Mouse (Mus musculus): ENCODE measurements around the gene Sdk2.

Sdk2 gene

GRCm38 (mm10) chr11:113990466-113990865 lies 76.4 kb downstream of the Sdk2 start:
- DNase-seq (ENCODE audit: low spot score), result no peak

GRCm38 (mm10) chr11:113990065-113990464 lies 76.8 kb downstream of the Sdk2 start:
- DNase-seq (ENCODE audit: low spot score), result no peak

- DNase-seq (ENCODE audit: low spot score), result no peak
Observed at GRCm38 (mm10) chr11:113985826-113986416, 80.9 kb downstream of the Sdk2 start.

- no peak for DNase-seq (ENCODE audit: low spot score)
Observed at GRCm38 (mm10) chr11:113981732-113982503, 84.9 kb downstream of the Sdk2 start.

GRCm38 (mm10) chr11:113981088-113981487 lies 85.8 kb downstream of the Sdk2 start:
- no peak for DNase-seq (ENCODE audit: low spot score)

GRCm38 (mm10) chr11:113978318-113978717 lies 88.5 kb downstream of the Sdk2 start:
- no peak for DNase-seq (ENCODE audit: low spot score)

- no peak for DNase-seq (ENCODE audit: low spot score)
Observed at GRCm38 (mm10) chr11:113975667-113975970, 91.2 kb downstream of the Sdk2 start.

GRCm38 (mm10) chr11:113974876-113975666 lies 91.8 kb downstream of the Sdk2 start:
- DNase-seq (ENCODE audit: low spot score), result no peak

- no peak for DNase-seq (ENCODE audit: low spot score)
Observed at GRCm38 (mm10) chr11:113972517-113972872, 94.4 kb downstream of the Sdk2 start.

- no peak for DNase-seq (ENCODE audit: low spot score)
Observed at GRCm38 (mm10) chr11:113971609-113972516, 95.0 kb downstream of the Sdk2 start.

- DNase-seq (ENCODE audit: low spot score), result no peak
Observed at GRCm38 (mm10) chr11:113970026-113970425, 96.8 kb downstream of the Sdk2 start.

- no peak for DNase-seq (ENCODE audit: low spot score)
Observed at GRCm38 (mm10) chr11:113965214-113965613, 101.6 kb downstream of the Sdk2 start.

GRCm38 (mm10) chr11:113962751-113963150 lies 104.1 kb downstream of the Sdk2 start:
- no peak for DNase-seq (ENCODE audit: low spot score)

GRCm38 (mm10) chr11:113951616-113951988 lies 115.2 kb downstream of the Sdk2 start:
- no peak for DNase-seq (ENCODE audit: low spot score)

GRCm38 (mm10) chr11:113950904-113951615 lies 115.8 kb downstream of the Sdk2 start:
- DNase-seq (ENCODE audit: low spot score), result no peak

GRCm38 (mm10) chr11:113948676-113949075 lies 118.2 kb downstream of the Sdk2 start:
- no peak for DNase-seq (ENCODE audit: low spot score)

GRCm38 (mm10) chr11:113942101-113942735 lies 124.6 kb downstream of the Sdk2 start:
- no peak for DNase-seq (ENCODE audit: low spot score)

GRCm38 (mm10) chr11:113933678-113934077 lies 133.2 kb downstream of the Sdk2 start:
- DNase-seq (ENCODE audit: low spot score), result no peak

GRCm38 (mm10) chr11:113932909-113933308 lies 133.9 kb downstream of the Sdk2 start:
- no peak for DNase-seq (ENCODE audit: low spot score)

- DNase-seq (ENCODE audit: low spot score), result no peak
Observed at GRCm38 (mm10) chr11:113931701-113932100, 135.1 kb downstream of the Sdk2 start.

- no peak for DNase-seq (ENCODE audit: low spot score)
Observed at GRCm38 (mm10) chr11:113930112-113930511, 136.7 kb downstream of the Sdk2 start.

Measured in urinary bladder, postnatal 10 days (tissue).